Mouse (Mus musculus): Measurements from ENCODE around the gene Zic1. TPM values are rescaled to one million over a fixed set of nuclear protein-coding genes. Genes with fewer than 3 reads are reported as not detected.

Gene Zic1
- not detected in 2 replicates for polyA plus RNA-seq (2012; rRNA removed)

GRCm38 (mm10) chr9:91365664-91366063 is at the start of gene Zic1:
TSS of gene Zic1 (minus strand) at chr9:91365810.
- TF ChIP-seq POLR2A (IDR thresholded peaks at IDR 0.05; ENCODE audit: low read depth, low read length), result no peak
- TF ChIP-seq CTCF (IDR thresholded peaks at IDR 0.05; ENCODE audit: extremely low read depth, insufficient read length, insufficient replicate concordance, low read depth, low read length), result no peak
- Histone ChIP-seq H3K4me3 (ENCODE audit: low read depth, low read length) (peak within 1 kb of the TSS; percentile 46), H3K27ac (ENCODE audit: insufficient read depth, low read depth, low read length) (no peak within 1 kb of the TSS), H3K36me3 (ENCODE audit: control insufficient read depth, insufficient read depth, low read length) (no peaks in the 10 kb centered on the region), H3K27me3 (ENCODE audit: control insufficient read depth, insufficient read depth, low read length) (peaks cover 79% of the 10 kb centered on the region), H3K4me1 (ENCODE audit: control insufficient read depth, insufficient read depth, insufficient read length, low read length) (peaks cover 14% of the 10 kb centered on the region; the same call in 1 of the 2 replicates)
- 6% methylated on average over 33 of the region's 33 CpGs for WGBS

- Histone ChIP-seq H3K36me3 (ENCODE audit: control insufficient read depth, insufficient read depth, low read length) (no peaks in the 10 kb centered on the region), H3K4me1 (ENCODE audit: control insufficient read depth, insufficient read depth, insufficient read length, low read length) (no peaks in the 10 kb centered on the region), H3K4me3 (ENCODE audit: low read depth, low read length) (no peak overlapping the region), H3K27ac (ENCODE audit: insufficient read depth, low read depth, low read length) (no peak overlapping the region), H3K27me3 (ENCODE audit: control insufficient read depth, insufficient read depth, low read length) (no peaks in the 10 kb centered on the region)
- 5% methylated on average over 12 of the region's 12 CpGs for WGBS
- TF ChIP-seq POLR2A (IDR thresholded peaks at IDR 0.05; ENCODE audit: low read depth, low read length), result no peak
- no peak for TF ChIP-seq CTCF (IDR thresholded peaks at IDR 0.05; ENCODE audit: extremely low read depth, insufficient read length, insufficient replicate concordance, low read depth, low read length)
Measured at GRCm38 (mm10) chr9:91414007-91414661, 48.5 kb upstream of the Zic1 start.

GRCm38 (mm10) chr9:91409771-91410170 is 44.2 kb upstream of the Zic1 start:
- Histone ChIP-seq H3K27me3 (ENCODE audit: control insufficient read depth, insufficient read depth, low read length) (peaks cover 12% of the 10 kb centered on the region), H3K4me3 (ENCODE audit: low read depth, low read length) (no peak overlapping the region), H3K4me1 (ENCODE audit: control insufficient read depth, insufficient read depth, insufficient read length, low read length) (no peaks in the 10 kb centered on the region), H3K36me3 (ENCODE audit: control insufficient read depth, insufficient read depth, low read length) (no peaks in the 10 kb centered on the region), H3K27ac (ENCODE audit: insufficient read depth, low read depth, low read length) (no peak overlapping the region)
- 3% methylated on average over 3 of the region's 3 CpGs for WGBS
- TF ChIP-seq CTCF (IDR thresholded peaks at IDR 0.05; ENCODE audit: extremely low read depth, insufficient read length, insufficient replicate concordance, low read depth, low read length), result no peak
- no peak for TF ChIP-seq POLR2A (IDR thresholded peaks at IDR 0.05; ENCODE audit: low read depth, low read length)

GRCm38 (mm10) chr9:91406258-91406763 is 40.7 kb upstream of the Zic1 start:
- Histone ChIP-seq H3K27ac (ENCODE audit: insufficient read depth, low read depth, low read length) (no peak overlapping the region), H3K4me1 (ENCODE audit: control insufficient read depth, insufficient read depth, insufficient read length, low read length) (no peaks in the 10 kb centered on the region), H3K4me3 (ENCODE audit: low read depth, low read length) (no peak overlapping the region), H3K27me3 (ENCODE audit: control insufficient read depth, insufficient read depth, low read length) (peaks cover 30% of the 10 kb centered on the region), H3K36me3 (ENCODE audit: control insufficient read depth, insufficient read depth, low read length) (no peaks in the 10 kb centered on the region)
- TF ChIP-seq CTCF (IDR thresholded peaks at IDR 0.05; ENCODE audit: extremely low read depth, insufficient read length, insufficient replicate concordance, low read depth, low read length) (no peak), POLR2A (IDR thresholded peaks at IDR 0.05; ENCODE audit: low read depth, low read length) (no peak)
- 4% methylated on average over 6 of the region's 6 CpGs for whole genome bisulfite sequencing

- no peak overlapping the region for H3K4me3 ChIP-seq (ENCODE audit: low read depth, low read length)
- H3K27ac ChIP-seq (ENCODE audit: insufficient read depth, low read depth, low read length), result no peak overlapping the region
- no peaks in the 10 kb centered on the region for H3K4me1 ChIP-seq (ENCODE audit: control insufficient read depth, insufficient read depth, insufficient read length, low read length)
- H3K27me3 ChIP-seq (ENCODE audit: control insufficient read depth, insufficient read depth, low read length), result peaks cover 31% of the 10 kb centered on the region
- no peak for TF ChIP-seq POLR2A (IDR thresholded peaks at IDR 0.05; ENCODE audit: low read depth, low read length)
- TF ChIP-seq CTCF (IDR thresholded peaks at IDR 0.05; ENCODE audit: extremely low read depth, insufficient read length, insufficient replicate concordance, low read depth, low read length), result no peak
- 4% methylated on average over 16 of the region's 16 CpGs for WGBS
- no peaks in the 10 kb centered on the region for H3K36me3 ChIP-seq (ENCODE audit: control insufficient read depth, insufficient read depth, low read length)
Measured at GRCm38 (mm10) chr9:91405753-91406178, 40.2 kb upstream of the Zic1 start.

- no peaks in the 10 kb centered on the region for H3K4me1 ChIP-seq (ENCODE audit: control insufficient read depth, insufficient read depth, insufficient read length, low read length)
- no peak overlapping the region for H3K4me3 ChIP-seq (ENCODE audit: low read depth, low read length)
- peaks cover 31% of the 10 kb centered on the region for H3K27me3 ChIP-seq (ENCODE audit: control insufficient read depth, insufficient read depth, low read length)
- no peak overlapping the region for H3K27ac ChIP-seq (ENCODE audit: insufficient read depth, low read depth, low read length)
- no peak for TF ChIP-seq CTCF (IDR thresholded peaks at IDR 0.05; ENCODE audit: extremely low read depth, insufficient read length, insufficient replicate concordance, low read depth, low read length)
- no peak for TF ChIP-seq POLR2A (IDR thresholded peaks at IDR 0.05; ENCODE audit: low read depth, low read length)
- 2% methylated on average over 27 of the region's 27 CpGs for WGBS
- no peaks in the 10 kb centered on the region for H3K36me3 ChIP-seq (ENCODE audit: control insufficient read depth, insufficient read depth, low read length)
Measured at GRCm38 (mm10) chr9:91404905-91405752, 39.5 kb upstream of the Zic1 start.

GRCm38 (mm10) chr9:91404229-91404628 is 38.6 kb upstream of the Zic1 start:
- TF ChIP-seq CTCF (IDR thresholded peaks at IDR 0.05; ENCODE audit: extremely low read depth, insufficient read length, insufficient replicate concordance, low read depth, low read length) (no peak), POLR2A (IDR thresholded peaks at IDR 0.05; ENCODE audit: low read depth, low read length) (no peak)
- Histone ChIP-seq H3K36me3 (ENCODE audit: control insufficient read depth, insufficient read depth, low read length) (no peaks in the 10 kb centered on the region), H3K4me1 (ENCODE audit: control insufficient read depth, insufficient read depth, insufficient read length, low read length) (no peaks in the 10 kb centered on the region), H3K27ac (ENCODE audit: insufficient read depth, low read depth, low read length) (no peak overlapping the region), H3K27me3 (ENCODE audit: control insufficient read depth, insufficient read depth, low read length) (peaks cover 31% of the 10 kb centered on the region), H3K4me3 (ENCODE audit: low read depth, low read length) (no peak overlapping the region)
- WGBS, result 5% methylated on average over 13 of the region's 13 CpGs
